Mouse (Mus musculus) brain, adult 10 weeks (tissue): Measurements from ENCODE around the gene Gm5615. TPM values are rescaled to one million over a fixed set of nuclear protein-coding genes. Genes with fewer than 3 reads are reported as not detected.

ENCODE experiments used
- polyA plus RNA-seq: library from polyadenylated mRNA; stranded (reverse); fragments of 350-450 nt; fragmentation: Illumina TruSeq; extraction: RNeasy Lipid Tissue Mini Kit (QIAGEN cat#74804); gene quantifications from one replicate; pipeline ENCODE4 v1.2.3, GENCODE M21; 2015; ENCODE audit warnings: low read depth, low replicate concordance

Gene Gm5615
- polyA plus RNA-seq, result not detected

GRCm38 (mm10) chr9:36541863-36542262 lies at the start of gene Gm5615:
Gene Gm5615, minus strand, starts transcription at chr9:36541963.

GRCm38 (mm10) chr9:36582535-36582934 lies 40.8 kb upstream of the Gm5615 start, which contains the start of gene Gm17689:
Gene Gm17689, minus strand, starts transcription at chr9:36582635.

Other genes with a start within 250 kb of the Gm5615 start
- gene Gm7257, start 110.1 kb downstream of the Gm5615 start, polyA plus RNA-seq, result not detected
- gene Gm9513, start 66.3 kb downstream of the Gm5615 start, polyA plus RNA-seq, result not detected
- not detected for gene Gm17689, start 40.7 kb upstream of the Gm5615 start, polyA plus RNA-seq
- not detected for gene A630095E13Rik, start 101.4 kb upstream of the Gm5615 start, polyA plus RNA-seq
- gene Acrv1, start 151.3 kb upstream of the Gm5615 start, polyA plus RNA-seq, result not detected
- gene Chek1, start 185.1 kb upstream of the Gm5615 start, polyA plus RNA-seq, result 1.7 TPM
- gene Stt3a, start 225.7 kb upstream of the Gm5615 start, polyA plus RNA-seq, result 27.1 TPM